Mouse (Mus musculus): ENCODE measurements around the gene Ttll2. TPM values are rescaled to one million over a fixed set of nuclear protein-coding genes. Genes with fewer than 3 reads are reported as not detected.
"Not testable (repeated sequence)": the region's sequence is repeated elsewhere in the genome, so short reads cannot be mapped to it uniquely, and the experiment has no call there.

Gene Ttll2
- polyA plus RNA-seq, 1 experiment from 2014 or later = not detected

GRCm38 (mm10) chr17:7388958-7389356 lies 36.5 kb upstream of the Ttll2 start:
- 87% methylated on average over 6 of the region's 8 CpGs for WGBS

GRCm38 (mm10) chr17:7388341-7388957 lies 36.0 kb upstream of the Ttll2 start:
- WGBS = no CpG with 5 or more reads among the region's 2 CpGs
- H3K36me3 ChIP-seq (replicated peaks; ENCODE audit: control insufficient read depth, insufficient read depth, low read depth, low read length); DNase-seq (ENCODE audit: low spot score); H3K4me3 ChIP-seq (ENCODE audit: low read depth, low read length); H3K4me1 ChIP-seq (ENCODE audit: control insufficient read depth, insufficient read depth, low read length); H3K4me2 ChIP-seq (ENCODE audit: low read depth, low read length); H3K9ac ChIP-seq (replicated peaks; ENCODE audit: low read length); H3K27ac ChIP-seq (replicated peaks; ENCODE audit: low read depth, low read length); H3K27me3 ChIP-seq (ENCODE audit: control insufficient read depth, insufficient read depth, low read length); ATAC-seq (replicated peaks; ENCODE audit: insufficient number of reproducible peaks, low FRiP score, low TSS enrichment, low read depth); H3K9me3 ChIP-seq (replicated peaks; ENCODE audit: control insufficient read depth, low read length): not testable (repeated sequence)

More at GRCm38 (mm10) chr17:7388958-7389356, 36.5 kb upstream of the Ttll2 start:
- not testable (repeated sequence) for ATAC-seq (replicated peaks; ENCODE audit: insufficient number of reproducible peaks, low FRiP score, low TSS enrichment, low read depth); H3K27me3 ChIP-seq (ENCODE audit: control insufficient read depth, insufficient read depth, low read length); H3K4me1 ChIP-seq (ENCODE audit: control insufficient read depth, insufficient read depth, low read length); H3K27ac ChIP-seq (replicated peaks; ENCODE audit: low read depth, low read length); H3K9ac ChIP-seq (replicated peaks; ENCODE audit: low read length); H3K9me3 ChIP-seq (replicated peaks; ENCODE audit: control insufficient read depth, low read length); H3K4me2 ChIP-seq (ENCODE audit: low read depth, low read length); H3K36me3 ChIP-seq (replicated peaks; ENCODE audit: control insufficient read depth, insufficient read depth, low read depth, low read length); H3K4me3 ChIP-seq (ENCODE audit: low read depth, low read length); DNase-seq (ENCODE audit: low spot score)

GRCm38 (mm10) chr17:7386016-7386415 lies 33.5 kb upstream of the Ttll2 start:
- not testable (repeated sequence) for H3K9me3 ChIP-seq (replicated peaks; ENCODE audit: control insufficient read depth, low read length); ATAC-seq (replicated peaks; ENCODE audit: insufficient number of reproducible peaks, low FRiP score, low TSS enrichment, low read depth); H3K4me2 ChIP-seq (ENCODE audit: low read depth, low read length); DNase-seq (ENCODE audit: low spot score); H3K9ac ChIP-seq (replicated peaks; ENCODE audit: low read length); H3K27me3 ChIP-seq (ENCODE audit: control insufficient read depth, insufficient read depth, low read length); H3K36me3 ChIP-seq (replicated peaks; ENCODE audit: control insufficient read depth, insufficient read depth, low read depth, low read length); H3K4me1 ChIP-seq (ENCODE audit: control insufficient read depth, insufficient read depth, low read length); H3K27ac ChIP-seq (replicated peaks; ENCODE audit: low read depth, low read length); H3K4me3 ChIP-seq (ENCODE audit: low read depth, low read length)
- WGBS = 83% methylated on average over 8 of the region's 8 CpGs

GRCm38 (mm10) chr17:7385364-7385763 lies 32.9 kb upstream of the Ttll2 start, which contains the start of gene Unc93a2:
Unc93a2 (minus strand) TSS chr17:7385464.
- H3K27me3 ChIP-seq (ENCODE audit: control insufficient read depth, insufficient read depth, low read length); H3K4me3 ChIP-seq (ENCODE audit: low read depth, low read length); H3K4me2 ChIP-seq (ENCODE audit: low read depth, low read length); ATAC-seq (replicated peaks; ENCODE audit: insufficient number of reproducible peaks, low FRiP score, low TSS enrichment, low read depth); H3K27ac ChIP-seq (replicated peaks; ENCODE audit: low read depth, low read length); H3K36me3 ChIP-seq (replicated peaks; ENCODE audit: control insufficient read depth, insufficient read depth, low read depth, low read length); H3K9me3 ChIP-seq (replicated peaks; ENCODE audit: control insufficient read depth, low read length); H3K4me1 ChIP-seq (ENCODE audit: control insufficient read depth, insufficient read depth, low read length); H3K9ac ChIP-seq (replicated peaks; ENCODE audit: low read length); DNase-seq (ENCODE audit: low spot score): not testable (repeated sequence)
- 64% methylated on average over 3 of the region's 3 CpGs for WGBS

GRCm38 (mm10) chr17:7383167-7384143 lies 31.0 kb upstream of the Ttll2 start:
- H3K4me3 ChIP-seq (ENCODE audit: low read depth, low read length); H3K9me3 ChIP-seq (replicated peaks; ENCODE audit: control insufficient read depth, low read length); ATAC-seq (replicated peaks; ENCODE audit: insufficient number of reproducible peaks, low FRiP score, low TSS enrichment, low read depth); H3K36me3 ChIP-seq (replicated peaks; ENCODE audit: control insufficient read depth, insufficient read depth, low read depth, low read length); DNase-seq (ENCODE audit: low spot score); H3K27ac ChIP-seq (replicated peaks; ENCODE audit: low read depth, low read length); H3K27me3 ChIP-seq (ENCODE audit: control insufficient read depth, insufficient read depth, low read length); H3K9ac ChIP-seq (replicated peaks; ENCODE audit: low read length); H3K4me2 ChIP-seq (ENCODE audit: low read depth, low read length); H3K4me1 ChIP-seq (ENCODE audit: control insufficient read depth, insufficient read depth, low read length): not testable (repeated sequence)
- WGBS = 74% methylated on average over 7 of the region's 13 CpGs

- not testable (repeated sequence) for H3K27me3 ChIP-seq (ENCODE audit: control insufficient read depth, insufficient read depth, low read length); H3K36me3 ChIP-seq (replicated peaks; ENCODE audit: control insufficient read depth, insufficient read depth, low read depth, low read length); H3K9me3 ChIP-seq (replicated peaks; ENCODE audit: control insufficient read depth, low read length); H3K4me3 ChIP-seq (ENCODE audit: low read depth, low read length); ATAC-seq (replicated peaks; ENCODE audit: insufficient number of reproducible peaks, low FRiP score, low TSS enrichment, low read depth); H3K4me1 ChIP-seq (ENCODE audit: control insufficient read depth, insufficient read depth, low read length); H3K27ac ChIP-seq (replicated peaks; ENCODE audit: low read depth, low read length); H3K9ac ChIP-seq (replicated peaks; ENCODE audit: low read length); DNase-seq (ENCODE audit: low spot score); H3K4me2 ChIP-seq (ENCODE audit: low read depth, low read length)
- WGBS = 84% methylated on average over 1 of the region's 3 CpGs
Observed at GRCm38 (mm10) chr17:7382711-7383110, 30.2 kb upstream of the Ttll2 start.

GRCm38 (mm10) chr17:7377907-7378306 lies 25.4 kb upstream of the Ttll2 start:
- 29% methylated on average over 1 of the region's 3 CpGs for WGBS
- not testable (repeated sequence) for H3K36me3 ChIP-seq (replicated peaks; ENCODE audit: control insufficient read depth, insufficient read depth, low read depth, low read length); DNase-seq (ENCODE audit: low spot score); H3K4me1 ChIP-seq (ENCODE audit: control insufficient read depth, insufficient read depth, low read length); H3K9me3 ChIP-seq (replicated peaks; ENCODE audit: control insufficient read depth, low read length); ATAC-seq (replicated peaks; ENCODE audit: insufficient number of reproducible peaks, low FRiP score, low TSS enrichment, low read depth); H3K27ac ChIP-seq (replicated peaks; ENCODE audit: low read depth, low read length); H3K9ac ChIP-seq (replicated peaks; ENCODE audit: low read length); H3K4me3 ChIP-seq (ENCODE audit: low read depth, low read length); H3K4me2 ChIP-seq (ENCODE audit: low read depth, low read length); H3K27me3 ChIP-seq (ENCODE audit: control insufficient read depth, insufficient read depth, low read length)

Data from embryonic facial prominence, embryonic 11.5 days (tissue).